Mouse (Mus musculus) embryonic fibroblast, embryonic 13.5 days (primary cell): Measurements from ENCODE around the gene Ddx43. TPM values are rescaled to one million over a fixed set of nuclear protein-coding genes. Genes with fewer than 3 reads are reported as not detected.

Experiments
- H3K27ac ChIP-seq: 2 replicates; pipeline ENCODE4 v1.5.1; 2012; ENCODE audit warnings: low read length, control low read depth, inconsistent platforms; ENCODE audit not compliant: insufficient read depth
- H3K4me1 ChIP-seq: 2 replicates; pipeline ENCODE4 v1.6.1; 2011; ENCODE audit warnings: low read length; ENCODE audit not compliant: control insufficient read depth, insufficient read depth
- H3K4me3 ChIP-seq: 2 replicates; pipeline ENCODE4 v1.5.1; 2011; ENCODE audit warnings: mild to moderate bottlenecking, control low read depth, low read length; ENCODE audit not compliant: insufficient read depth
- CTCF ChIP-seq: IDR thresholded peaks from 2 replicates; pipeline ENCODE4 v1.5.1; 2011; ENCODE audit warnings: mild to moderate bottlenecking, control low read depth, low read length, moderate library complexity, borderline replicate concordance; ENCODE audit not compliant: insufficient read depth
- POLR2A ChIP-seq: IDR thresholded peaks from 2 replicates; pipeline ENCODE4 v1.6.1; 2011; ENCODE audit warnings: low read depth, mild to moderate bottlenecking, control low read depth, low read length, moderate library complexity
- polyA plus RNA-seq: library from polyadenylated mRNA; stranded (reverse); fragments of >200 nt; gene quantifications from 2 replicates; pipeline ENCODE4 v1.2.4, GENCODE M21; 2011; ENCODE audit warnings: low read depth; ENCODE audit not compliant: missing spikeins, insufficient read length

Gene Ddx43
- polyA plus RNA-seq, 1 experiment: 0.47 TPM

DNA sequence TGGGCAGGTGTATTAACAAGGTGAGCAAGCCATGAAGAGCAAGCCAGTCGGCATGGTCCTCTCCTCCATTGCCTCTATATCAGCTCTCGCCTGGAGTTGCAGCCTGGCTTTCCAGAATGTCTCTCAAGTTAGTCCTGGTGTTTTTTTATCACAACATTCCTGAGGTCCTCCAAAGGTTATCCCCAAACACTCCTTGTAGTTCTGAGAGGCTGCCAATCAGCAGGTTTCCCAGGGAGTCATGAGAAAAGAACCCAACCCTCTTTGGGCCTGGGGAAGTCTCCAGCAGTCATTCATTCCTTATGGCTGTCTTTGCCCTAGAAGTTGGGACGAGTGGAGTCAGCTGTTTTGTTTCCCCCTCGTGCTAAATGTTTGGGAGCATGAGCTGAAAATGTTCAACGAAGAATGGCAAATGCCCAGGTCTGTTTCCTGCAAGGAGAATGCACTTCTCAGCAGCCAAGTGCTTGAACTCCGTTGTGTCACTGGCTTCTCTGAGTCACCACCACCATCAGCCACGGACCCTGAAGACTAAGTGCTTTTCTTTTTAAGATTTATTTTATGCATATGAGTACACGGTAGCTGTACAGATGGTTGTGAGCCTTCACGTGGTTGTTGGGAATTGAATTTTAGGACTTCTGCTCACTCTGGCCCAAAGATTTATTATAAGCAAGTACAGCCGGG lies 22.6 kb upstream of the Ddx43 start:
- no peak overlapping the region for H3K4me3 ChIP-seq

DNA sequence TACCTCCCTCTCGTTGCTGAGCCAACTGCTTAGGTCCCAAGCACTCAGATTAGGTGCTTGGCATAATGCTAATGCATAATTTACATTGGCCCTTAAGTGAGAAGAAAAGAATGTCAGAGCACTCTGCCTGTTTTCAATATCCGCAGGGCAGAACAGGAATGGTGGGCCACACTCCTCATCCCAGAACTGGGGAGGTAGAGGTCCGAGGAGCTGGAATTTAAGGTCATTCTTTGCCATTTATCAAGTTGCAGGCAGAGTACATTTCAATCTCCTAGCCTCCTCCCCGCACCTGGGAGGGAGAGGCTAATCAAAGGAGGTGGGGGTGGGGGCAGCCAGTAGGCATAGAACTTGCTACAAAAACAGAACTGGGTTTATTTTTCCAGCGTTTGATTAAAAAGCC lies 21.2 kb upstream of the Ddx43 start:
- H3K4me3 ChIP-seq: no peak overlapping the region

More for the DNA sequence above, 22.6 kb upstream of the Ddx43 start:
- Histone ChIP-seq H3K27ac (no peak overlapping the region), H3K4me1 (no peaks in the 10 kb centered on the region)
- TF ChIP-seq CTCF (no peak), POLR2A (no peak)

DNA sequence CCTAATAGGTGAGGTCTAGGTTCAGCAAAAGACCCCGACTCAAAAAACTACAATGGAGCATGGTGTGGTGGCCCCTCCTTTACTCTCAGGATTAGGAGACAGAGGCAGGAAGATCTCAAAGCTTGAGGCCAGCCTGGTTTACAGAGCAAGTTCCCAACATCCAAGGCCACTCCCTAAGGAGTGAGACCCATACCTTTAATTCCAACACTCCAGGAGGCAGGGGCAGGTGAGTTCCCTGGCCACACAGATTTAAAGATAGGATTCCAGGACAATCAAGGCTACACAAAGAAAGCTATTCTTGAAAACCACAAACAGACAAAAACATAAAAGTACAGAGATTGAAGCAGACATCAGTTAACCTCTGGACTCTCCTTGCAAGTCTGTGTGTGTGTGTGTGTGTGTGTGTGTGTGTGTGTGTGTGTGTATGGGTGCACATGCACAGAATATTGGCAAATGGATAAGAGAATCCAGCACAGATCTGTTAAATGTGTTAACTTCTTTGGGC lies 20.6 kb upstream of the Ddx43 start:
- Histone ChIP-seq H3K4me3 (no peak overlapping the region), H3K27ac (no peak overlapping the region), H3K4me1 (no peaks in the 10 kb centered on the region)
- TF ChIP-seq POLR2A (no peak), CTCF (no peak)

More for the DNA sequence above, 21.2 kb upstream of the Ddx43 start:
- no peak overlapping the region for H3K27ac ChIP-seq
- TF ChIP-seq POLR2A (no peak), CTCF (no peak)
- H3K4me1 ChIP-seq: no peaks in the 10 kb centered on the region

DNA sequence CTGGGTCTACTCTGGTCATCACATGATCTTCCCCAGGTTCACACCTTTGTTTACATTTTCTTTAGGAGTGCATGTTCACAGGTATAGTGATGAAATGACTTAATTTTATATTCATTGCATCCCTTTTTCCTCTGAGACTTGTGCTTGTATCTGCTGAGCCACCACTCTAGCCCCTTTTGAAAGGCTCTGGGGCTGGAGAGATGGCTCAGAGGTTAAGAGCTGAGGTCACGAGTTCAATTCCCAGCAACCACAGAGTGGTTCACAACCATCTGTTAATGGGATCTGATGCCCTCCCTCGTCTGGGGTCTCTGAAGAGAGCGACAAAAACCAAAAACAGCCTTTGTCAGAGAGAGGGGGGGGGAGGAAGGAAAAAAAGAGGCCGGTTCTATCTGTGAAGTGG lies 20.1 kb upstream of the Ddx43 start:
- H3K4me1 ChIP-seq: no peaks in the 10 kb centered on the region
- no peak overlapping the region for H3K27ac ChIP-seq
- no peak overlapping the region for H3K4me3 ChIP-seq
- no peak for TF ChIP-seq CTCF

DNA sequence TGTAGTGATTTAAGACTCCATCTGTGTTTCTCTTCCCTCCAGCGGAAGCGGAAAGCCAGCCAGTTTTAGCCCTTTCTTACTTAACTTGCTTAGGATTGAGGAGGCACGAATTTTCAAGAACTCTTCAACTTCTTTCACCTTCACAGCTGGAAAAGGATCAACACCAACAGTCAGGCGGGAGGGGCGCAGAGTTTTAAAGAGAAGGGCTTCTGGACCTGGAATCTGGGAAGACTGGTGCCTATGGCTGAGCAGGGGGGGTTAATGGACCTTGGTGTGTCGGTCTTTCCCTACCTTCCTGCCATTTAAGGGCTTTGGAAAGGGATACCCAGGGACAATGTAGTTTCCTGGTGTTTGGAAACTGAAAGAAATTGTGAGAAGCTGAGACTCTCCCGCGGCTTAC lies 18.0 kb upstream of the Ddx43 start:
- Histone ChIP-seq H3K27ac (no peak overlapping the region), H3K4me3 (no peak overlapping the region), H3K4me1 (no peaks in the 10 kb centered on the region)
- TF ChIP-seq CTCF (no peak), POLR2A (no peak)

DNA sequence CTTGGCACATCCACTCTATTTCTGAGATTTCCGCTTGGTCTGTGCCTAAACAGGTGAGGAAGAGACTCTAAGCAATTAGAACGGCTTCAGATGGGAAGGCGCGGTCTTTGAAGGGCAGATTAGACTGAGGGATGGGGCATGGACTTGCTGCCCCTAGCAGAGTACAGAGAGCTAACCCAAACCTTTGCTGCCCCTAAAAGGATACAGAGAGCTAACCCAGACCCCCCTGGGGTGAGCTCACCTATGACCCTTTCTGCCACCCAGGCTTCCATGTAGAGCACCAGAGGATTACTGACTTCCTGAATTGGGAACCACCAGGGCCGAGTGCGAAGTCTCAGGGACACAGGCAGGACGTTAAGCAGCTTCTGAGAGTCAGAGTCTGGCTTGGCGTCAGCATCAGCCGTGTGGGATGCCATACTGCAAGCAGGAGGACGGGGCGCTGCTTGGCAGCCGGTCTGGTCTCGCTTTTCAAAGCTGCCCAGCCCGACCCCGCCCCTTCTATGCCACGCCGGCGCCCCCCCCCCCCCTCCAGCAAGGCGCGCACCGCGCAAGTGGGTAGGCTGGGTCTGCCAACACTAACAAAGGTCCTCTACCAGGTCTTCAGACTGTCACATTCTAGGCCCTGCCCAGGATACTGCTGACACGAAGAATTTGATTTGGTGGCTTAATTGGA lies 17.3 kb upstream of the Ddx43 start, which contains the start of gene Ooep:
Gene Ooep (minus strand): TSS at position 613 of the 673 bp plus-strand sequence.
- TF ChIP-seq POLR2A (no peak), CTCF (no peak)
- H3K4me1 ChIP-seq: no peaks in the 10 kb centered on the region
- no peak within 1 kb of the TSS for H3K4me3 ChIP-seq
- no peak within 1 kb of the TSS for H3K27ac ChIP-seq

DNA sequence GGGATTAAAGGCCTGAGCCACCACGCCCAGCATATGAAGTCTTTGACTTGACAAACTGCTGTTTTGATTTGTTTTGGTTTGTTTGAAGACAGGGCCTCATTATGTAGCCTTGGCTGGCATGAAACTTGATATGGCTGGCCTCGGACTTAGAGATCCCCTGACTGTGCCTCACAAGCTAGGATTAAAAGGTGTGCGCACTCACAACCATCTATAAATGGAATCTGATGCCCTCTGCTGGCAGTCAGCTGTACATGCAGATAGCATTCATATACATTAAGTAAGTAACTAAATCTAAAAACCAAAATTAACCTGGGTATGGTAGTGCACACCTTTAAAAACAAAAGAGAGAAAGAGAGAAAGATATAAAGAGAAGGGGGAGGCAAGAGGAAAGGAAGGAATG lies 9.7 kb upstream of the Ddx43 start:
- Histone ChIP-seq H3K4me1 (no peaks in the 10 kb centered on the region), H3K27ac (no peak overlapping the region), H3K4me3 (no peak overlapping the region)
- TF ChIP-seq POLR2A (no peak), CTCF (no peak)

DNA sequence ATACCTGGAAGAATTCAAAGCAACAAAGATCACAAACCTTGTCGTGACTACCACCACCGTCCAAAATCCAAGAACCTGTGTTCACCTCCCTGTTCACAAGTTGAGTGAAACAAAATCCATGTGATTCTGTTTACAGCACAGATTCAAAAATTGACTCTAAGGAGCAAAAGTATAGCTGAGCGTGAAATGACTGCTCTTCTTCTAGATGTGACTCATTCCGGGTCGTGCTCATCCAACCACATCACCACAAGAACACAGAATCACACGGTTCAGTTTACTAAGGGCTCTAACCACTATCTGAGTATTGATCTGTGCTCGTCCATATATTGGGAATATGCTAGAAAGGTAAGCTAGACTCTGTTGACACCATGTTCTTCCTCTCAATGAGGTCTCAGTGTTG lies 8.6 kb upstream of the Ddx43 start:
- no peak for TF ChIP-seq POLR2A
- no peak for TF ChIP-seq CTCF
- no peak overlapping the region for H3K4me3 ChIP-seq
- no peaks in the 10 kb centered on the region for H3K4me1 ChIP-seq
- no peak overlapping the region for H3K27ac ChIP-seq

DNA sequence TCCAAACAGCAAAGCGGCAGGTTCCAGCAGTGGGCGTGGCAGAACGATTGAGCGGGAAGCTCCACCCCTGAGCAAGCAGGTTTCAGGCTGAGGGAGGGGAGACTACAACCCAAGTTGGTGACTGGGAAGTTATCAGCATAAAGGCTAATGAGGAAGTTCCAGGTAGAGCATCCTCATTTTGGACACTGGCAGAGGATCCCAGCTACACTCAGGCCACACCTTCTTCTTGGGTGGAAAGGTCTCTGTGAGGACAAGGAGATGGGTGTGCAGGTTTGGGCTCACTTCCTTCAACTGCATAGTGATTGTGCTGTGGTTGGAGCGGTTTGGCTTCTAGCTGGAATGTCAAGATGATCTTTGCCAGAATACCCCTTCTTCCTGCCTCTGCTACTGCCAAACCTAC lies 5.6 kb upstream of the Ddx43 start:
- TF ChIP-seq POLR2A: no peak
- no peak for TF ChIP-seq CTCF
- no peaks in the 10 kb centered on the region for H3K4me1 ChIP-seq
- no peak overlapping the region for H3K27ac ChIP-seq
- no peak overlapping the region for H3K4me3 ChIP-seq

DNA sequence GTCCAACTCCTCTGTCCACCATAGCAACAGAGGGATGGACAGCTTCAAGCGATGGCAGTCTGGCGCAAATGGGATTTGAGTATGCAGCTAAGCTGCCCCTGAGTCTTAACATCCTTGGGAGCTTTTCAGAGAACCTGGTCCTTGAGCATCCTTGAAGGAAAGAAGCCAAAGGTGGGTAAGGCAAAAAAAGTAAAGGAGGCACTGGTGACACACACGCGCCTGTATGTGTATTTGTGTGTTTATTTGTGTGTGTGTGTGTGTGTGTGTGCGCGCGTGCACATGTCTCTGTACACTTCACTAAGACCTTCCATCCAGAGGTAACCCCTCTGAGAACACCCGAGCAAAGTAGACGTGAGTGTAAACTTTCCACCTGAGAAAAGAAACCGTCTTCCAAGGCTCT lies 1.8 kb upstream of the Ddx43 start:
- Histone ChIP-seq H3K4me3 (no peak overlapping the region), H3K4me1 (no peaks in the 10 kb centered on the region), H3K27ac (no peak overlapping the region)
- TF ChIP-seq CTCF (no peak), POLR2A (no peak)
